Mouse (Mus musculus) testis, postnatal 14 days (tissue): ENCODE results near the gene Jag1.

Experiments used
- DNase-seq: peaks from one replicate; pipeline ENCODE4 v3.0.0; 2021; ENCODE audit warnings: low spot score

Jag1 gene

DNA sequence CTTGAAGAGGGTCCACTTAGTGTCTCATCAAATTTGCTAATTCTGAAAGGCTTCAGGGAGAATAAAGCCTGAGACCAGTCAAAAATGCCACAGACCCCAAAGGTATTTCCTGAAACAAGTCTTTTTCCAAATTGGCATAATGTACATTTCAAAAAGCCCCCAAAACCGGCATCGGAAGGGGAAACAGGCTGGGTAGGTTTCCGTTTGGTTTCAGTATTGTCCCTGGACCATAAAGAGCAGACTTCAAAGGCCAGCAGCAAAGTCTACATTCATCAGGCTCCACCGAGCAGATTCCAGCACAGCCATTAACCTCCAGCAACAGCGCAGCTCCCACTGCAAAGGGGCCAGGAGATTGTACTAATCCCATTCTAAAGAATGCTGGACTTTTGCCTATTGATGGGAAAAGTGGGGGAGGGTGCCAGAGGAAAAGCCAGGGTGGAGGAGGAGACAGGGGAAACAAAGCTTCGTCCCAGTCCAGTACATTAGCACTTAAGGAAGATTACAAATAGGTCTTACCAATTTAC lies 17.2 kb downstream of the Jag1 start:
- no peak for DNase-seq

DNA sequence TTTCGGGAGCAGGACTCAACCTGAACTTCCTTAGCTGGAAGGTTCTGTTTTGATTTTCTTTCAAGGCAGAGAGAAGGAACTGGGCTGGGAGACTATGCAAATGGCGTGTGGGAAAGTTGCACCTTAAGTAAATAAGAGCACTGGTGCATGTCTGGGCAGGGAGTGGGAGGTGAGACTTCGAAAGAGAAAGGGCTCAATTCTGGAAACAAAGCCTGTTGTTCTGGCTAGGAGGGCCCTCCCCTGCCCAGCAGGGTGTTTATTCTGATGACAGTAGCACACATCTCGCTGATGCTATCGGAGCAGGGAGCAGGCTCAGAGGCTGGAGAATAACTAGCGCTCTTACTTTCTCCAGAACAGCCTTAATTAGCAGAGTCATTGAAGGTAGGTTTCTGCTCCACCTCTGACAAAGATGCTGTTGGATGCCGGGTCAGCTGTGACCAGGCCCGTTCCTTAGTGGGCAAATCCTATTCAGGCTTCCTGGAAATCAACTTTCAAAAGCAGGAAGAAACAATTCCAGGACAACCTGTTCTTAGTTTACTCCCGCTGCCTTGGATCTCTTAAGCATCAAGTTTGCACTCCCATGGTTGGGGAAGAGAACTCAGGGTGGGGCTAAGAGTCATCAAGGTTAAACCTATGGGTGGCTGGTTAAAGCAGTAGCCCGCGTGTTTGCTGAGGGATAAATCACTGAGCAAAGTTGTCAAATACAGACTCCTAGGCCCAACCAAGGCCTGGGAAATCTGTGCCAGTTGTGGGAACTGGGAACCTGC lies 18.0 kb downstream of the Jag1 start:
- DNase-seq: no peak

DNA sequence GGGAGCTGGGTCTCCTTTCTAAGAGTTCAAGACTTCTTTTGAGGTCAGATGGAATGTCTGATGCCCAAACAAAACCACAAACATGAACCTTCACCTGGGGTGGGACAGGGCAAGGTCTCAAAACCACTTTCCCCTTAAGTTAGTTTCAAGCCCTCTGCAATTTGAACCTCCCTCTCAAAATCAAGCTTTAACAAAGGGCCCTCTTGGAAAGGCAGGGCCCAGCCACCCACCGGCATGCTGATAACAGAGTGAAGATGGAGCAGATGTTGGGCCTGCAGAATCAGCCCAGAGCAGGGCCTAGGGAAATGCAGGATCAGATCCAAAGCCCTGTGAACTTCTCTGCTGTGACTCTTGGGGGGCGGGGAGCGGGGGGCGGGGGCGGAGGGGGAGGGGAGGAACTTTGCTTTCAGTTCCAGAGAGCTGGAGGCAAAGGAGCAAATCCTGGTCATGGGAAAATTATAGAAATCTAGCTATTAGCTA lies 19.4 kb downstream of the Jag1 start:
- DNase-seq: no peak

DNA sequence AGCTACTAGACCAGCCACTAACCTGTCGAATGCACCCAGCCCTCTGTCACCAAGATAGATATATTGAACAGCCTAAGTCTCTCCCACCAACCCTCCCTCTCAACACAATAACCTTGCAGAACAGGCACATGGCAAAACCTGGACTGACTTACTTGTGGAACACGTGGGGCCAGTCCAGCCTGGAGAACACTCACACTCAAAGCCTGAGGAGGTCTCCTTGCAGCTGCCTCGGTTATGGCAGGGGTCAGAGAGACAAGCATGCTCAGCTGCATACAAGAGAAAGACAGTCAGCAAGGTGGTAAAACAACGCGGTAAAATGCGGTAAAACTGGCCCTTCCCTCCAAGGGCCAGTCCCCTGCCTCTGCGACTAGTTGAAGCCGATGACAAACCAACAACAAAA lies 22.1 kb downstream of the Jag1 start:
- DNase-seq: no peak

DNA sequence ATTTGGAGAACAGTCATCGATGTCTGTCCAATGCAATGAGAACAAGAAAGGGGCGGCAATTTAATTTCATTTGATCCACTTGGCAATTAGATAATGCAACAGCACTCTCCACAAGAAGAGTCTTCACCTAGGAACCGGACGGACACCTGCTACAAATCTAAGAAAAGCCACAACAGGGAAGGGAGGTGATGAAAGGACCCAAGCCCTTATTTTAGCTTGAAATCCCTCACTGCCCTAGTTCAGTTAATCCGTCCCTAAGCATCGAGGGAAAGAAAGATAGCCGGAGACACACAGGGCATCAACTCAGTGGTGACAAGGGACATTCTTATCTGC lies 23.2 kb downstream of the Jag1 start:
- no peak for DNase-seq

DNA sequence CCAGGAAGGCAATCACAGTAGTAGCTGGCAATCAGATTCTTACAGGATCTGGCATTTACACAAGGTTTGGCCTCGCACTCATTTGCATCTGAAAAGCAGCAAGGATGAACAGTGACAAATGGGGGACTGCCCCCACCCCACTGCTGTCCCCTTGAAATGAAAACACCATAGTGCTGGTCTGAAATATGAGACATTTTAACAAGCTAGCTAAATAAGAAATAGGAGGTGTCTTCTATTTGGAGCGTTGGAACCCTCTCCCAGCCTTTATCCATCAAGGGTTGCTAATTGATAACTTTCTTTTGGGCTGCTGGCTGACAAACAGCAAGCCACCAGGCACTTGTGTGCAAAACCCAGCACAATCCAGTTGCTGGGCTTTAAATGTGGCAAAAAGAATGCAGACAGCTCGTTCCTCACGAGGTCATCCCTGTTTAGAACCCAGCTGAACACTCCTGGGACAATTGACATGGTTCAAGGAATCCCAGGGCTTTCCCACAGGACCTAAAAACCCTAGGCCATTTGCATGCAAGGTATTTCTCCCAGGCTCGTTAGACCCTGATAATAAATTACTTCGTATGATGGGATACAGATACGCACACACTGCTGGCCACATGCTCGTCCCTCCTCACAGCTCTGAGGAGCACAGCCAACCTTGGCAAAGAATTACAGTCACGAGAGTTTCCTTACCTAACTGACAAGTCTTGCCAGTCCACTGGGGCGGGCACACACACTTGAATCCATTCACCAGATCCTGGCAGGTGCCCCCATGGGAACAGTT lies 23.7 kb downstream of the Jag1 start:
- no peak for DNase-seq

DNA sequence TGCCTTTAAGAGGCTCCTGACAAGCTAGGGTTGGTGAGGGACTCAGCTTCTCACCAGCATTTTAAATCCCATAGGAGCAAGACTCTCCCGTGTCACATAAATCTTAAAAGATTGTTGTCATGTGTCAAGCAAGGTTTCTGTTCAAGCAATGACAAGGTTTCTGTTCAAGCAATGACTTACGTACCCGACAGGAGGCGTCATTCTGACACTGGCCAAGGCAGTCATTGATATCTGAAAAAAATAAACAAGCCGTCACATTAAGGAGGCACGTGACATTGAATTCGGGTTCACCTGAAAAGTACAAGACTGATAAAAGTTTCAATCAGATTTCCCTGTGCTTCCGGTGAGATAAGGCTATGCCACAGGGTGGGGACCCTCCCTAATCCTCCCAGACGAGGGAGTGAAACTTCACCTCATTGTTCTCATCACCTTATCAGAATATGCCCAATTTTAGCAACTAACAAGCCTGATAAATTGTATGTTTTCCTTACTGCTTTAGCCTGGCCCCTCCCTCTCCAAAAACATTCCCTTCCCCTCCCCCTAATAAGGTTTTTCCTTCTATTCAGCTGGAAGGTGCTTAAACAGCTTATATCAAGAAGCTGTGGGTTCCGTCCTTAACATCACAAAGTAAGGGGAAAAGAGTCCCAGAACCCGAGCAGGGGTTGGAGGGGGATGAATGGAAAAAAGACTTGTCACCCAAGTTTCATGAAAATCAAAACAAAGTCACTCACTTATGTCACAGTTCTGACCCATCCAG lies 24.5 kb downstream of the Jag1 start:
- DNase-seq: no peak

DNA sequence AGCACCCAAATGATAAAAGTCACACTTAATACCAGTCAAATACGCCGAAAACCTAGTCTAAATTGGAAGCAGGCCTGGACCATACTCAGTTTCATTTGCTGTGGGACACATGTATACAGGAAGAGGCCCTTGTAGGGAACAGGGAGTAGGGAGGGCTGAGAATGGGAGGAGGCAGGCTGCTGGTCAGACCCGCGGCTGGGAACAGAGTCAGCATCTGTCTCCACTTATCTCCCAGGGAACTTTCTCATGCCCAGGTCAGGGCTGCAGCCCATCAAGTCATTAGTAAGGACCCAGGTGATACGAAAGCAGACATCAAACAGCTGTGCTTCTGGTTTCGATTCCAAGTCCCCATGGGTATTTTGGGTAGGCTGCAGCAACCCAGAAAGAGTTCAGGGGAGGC lies 28.7 kb downstream of the Jag1 start:
- DNase-seq: no peak

DNA sequence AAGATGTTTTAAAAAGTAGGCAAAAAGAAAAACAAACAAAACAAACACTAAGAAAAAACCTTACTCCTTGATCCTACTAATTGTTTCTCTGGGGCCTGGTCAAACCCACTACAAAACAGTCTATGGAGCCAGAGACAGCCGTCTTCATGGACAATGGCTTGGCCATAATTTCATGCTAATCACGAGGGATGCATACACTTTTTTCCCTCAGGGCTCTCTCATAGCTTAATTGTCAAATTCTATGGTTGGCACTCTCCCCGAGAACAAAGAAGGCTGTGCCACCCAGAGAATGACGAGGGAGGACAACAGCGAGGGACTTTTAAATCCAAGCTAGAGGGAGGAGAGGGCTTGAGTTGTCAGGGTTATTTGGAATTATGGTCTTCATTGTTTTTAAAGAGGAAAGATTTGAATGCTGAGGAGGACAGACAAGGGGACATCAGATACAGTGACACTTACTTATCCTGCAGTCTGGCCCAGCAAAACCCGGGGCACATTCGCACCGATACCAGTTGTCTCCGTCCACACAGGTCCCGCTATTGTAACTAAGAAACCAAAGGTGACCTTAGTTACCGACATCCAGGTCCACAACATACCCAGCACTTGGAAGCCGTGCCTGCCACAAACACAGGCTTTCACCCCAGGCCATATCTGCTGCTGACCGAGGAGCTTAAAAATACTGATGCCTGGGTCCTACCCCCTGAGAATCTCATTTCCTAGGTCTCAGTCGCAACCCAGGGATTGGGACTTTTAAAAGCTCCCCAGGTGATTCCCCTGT lies 29.6 kb downstream of the Jag1 start:
- no peak for DNase-seq

DNA sequence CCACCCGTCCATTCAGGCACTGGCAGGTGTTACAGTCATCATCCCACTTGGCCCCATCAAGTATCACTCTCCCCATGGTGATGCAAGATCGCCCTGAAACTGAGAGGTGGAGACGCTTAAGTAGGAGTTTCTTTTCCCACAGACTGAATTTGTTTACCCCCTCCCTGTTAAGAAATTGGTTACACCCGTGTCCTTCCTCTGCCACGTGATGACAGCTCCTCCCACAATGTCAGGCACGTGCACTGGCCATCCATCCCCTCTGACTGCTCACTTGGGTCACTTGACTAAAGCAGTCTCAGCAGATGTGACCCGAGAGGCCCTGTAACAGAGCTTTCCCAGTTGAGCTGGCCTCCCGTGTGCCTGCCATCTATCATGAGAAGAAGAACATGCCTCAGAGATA lies 31.2 kb downstream of the Jag1 start:
- DNase-seq: no peak

DNA sequence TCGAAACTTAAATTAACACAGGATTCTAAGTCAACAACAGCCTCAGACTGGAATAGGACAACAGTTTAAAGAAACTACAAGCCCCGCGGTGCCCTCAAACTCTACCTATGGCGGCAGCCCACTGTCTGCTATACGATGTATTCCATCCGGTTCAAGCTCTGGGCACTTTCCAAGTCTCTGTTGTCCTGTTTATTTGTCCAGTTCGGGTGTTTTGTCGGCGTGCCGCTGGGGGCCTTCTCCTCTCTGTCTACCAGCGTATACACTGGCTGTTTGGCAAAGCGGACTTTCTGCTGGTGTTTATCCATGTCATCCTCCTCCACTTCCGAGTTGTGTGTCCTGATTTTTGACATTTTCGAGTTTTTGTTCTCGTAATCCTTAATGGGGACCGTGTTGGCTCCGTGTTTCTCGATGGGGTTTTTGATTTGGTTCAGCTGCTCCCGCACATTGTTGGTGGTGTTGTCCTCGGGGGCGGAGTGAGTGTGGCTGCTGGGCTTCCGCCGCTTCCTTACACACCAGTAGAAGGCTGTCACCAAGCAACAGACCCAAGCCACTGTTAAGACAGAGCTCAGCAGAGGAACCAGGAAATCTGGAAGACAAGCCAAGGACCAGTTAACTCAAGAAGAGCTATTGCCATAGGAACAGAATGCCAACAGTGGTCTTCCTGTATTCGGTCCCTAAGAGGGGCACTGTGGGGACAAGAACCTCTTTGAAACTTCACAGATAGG lies 33.4 kb downstream of the Jag1 start:
- no peak for DNase-seq

DNA sequence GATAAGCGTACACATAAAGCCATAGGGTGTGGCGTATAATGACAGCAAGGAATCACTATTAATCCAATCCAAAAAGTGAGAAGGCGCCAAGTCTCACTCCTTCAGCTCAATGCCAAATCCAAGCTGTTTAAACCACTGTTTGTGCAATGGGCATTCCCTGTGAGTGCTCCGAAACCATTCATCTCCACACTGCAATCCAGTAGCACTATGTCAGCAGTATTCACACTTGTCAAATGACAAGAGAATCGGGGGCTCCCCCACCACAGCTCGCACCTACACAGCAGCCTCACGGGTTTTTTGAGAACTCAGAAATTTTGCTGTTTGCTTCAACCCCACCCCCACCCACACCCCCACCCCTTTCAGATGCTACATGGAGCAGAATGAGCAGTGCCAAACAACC lies 35.4 kb downstream of the Jag1 start:
- DNase-seq: no peak

DNA sequence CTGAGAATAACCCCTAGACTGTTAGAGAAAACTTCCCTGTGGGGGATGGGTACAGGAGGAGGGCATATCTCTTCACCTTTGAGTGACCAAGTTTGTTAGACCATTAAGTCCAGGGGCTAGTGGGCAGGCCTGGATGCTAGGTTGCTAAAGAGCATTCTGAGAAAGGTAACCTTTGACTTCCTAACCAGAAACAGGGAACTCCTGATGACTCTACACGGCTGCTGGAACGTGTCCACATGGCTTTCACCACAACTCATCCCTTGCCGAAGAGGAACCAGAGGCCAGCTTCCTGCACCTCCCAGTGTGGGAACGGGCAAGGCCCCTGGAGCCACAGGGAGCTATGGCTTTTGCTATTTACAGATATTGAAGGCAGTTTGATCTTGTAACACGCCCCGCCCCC lies 36.0 kb downstream of the Jag1 start:
- no peak for DNase-seq

DNA sequence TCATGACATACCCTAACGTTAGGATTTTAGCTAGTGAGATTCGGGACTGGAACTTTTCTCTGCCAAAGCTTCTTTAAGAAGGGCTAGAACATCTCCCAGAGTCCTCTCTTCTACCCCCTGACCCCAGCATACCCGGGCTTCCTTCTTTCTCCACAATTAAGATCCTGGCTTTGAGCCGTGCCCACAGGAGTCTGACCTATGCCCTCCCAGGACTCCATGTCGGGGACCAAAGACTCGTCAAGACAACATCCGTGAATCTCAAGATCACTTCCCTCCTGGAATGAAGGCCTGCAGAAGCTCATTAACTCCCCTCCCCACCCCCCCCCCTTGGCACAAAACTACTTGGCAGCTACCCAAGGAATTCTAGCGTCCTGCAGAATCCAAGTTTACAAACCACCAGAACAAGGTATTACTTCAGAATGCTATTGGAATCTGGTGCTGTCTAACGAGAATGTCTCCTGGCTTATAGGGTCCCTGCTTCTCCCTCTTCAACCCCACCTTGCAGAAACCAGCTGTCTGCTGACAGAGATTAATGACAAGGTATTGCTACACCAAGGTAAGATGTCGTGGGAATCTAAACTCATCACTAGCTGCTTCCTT lies 36.6 kb downstream of the Jag1 start:
- DNase-seq: no peak

DNA sequence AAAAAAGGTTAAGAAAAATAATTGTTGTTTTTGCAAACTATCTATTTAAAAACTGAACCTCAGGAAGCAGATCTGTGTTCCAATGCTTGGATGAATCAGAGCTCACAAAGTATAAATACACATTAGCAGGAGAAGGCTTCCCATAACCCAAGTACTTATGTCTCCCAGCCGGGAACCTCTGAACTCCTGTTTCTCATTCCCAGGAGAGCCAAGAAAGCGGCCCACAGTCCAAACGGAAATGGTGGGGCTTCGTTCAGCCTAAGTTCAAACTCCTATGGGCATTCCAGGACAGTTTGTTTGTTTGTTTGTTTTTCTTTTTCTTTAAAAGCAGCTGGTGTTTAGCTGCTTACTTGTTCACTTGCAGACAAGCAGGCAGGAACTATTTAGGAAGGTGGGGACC lies 37.7 kb downstream of the Jag1 start:
- DNase-seq: no peak

DNA sequence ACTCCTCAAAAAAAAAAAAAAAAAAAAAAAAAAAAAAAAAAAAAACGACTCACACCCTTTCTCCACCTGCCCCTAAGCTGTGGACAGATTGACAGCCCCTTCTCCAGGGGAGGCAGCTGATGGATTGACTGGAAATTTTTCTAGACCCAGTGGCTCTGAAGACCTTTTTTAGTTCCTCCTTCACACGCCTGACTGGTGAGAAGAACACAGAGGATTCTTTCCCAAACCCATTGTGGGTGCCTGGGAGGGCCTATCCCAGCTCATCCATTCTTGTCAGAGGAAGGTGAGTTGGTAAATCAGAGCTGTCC lies 42.2 kb downstream of the Jag1 start:
- DNase-seq: no peak

DNA sequence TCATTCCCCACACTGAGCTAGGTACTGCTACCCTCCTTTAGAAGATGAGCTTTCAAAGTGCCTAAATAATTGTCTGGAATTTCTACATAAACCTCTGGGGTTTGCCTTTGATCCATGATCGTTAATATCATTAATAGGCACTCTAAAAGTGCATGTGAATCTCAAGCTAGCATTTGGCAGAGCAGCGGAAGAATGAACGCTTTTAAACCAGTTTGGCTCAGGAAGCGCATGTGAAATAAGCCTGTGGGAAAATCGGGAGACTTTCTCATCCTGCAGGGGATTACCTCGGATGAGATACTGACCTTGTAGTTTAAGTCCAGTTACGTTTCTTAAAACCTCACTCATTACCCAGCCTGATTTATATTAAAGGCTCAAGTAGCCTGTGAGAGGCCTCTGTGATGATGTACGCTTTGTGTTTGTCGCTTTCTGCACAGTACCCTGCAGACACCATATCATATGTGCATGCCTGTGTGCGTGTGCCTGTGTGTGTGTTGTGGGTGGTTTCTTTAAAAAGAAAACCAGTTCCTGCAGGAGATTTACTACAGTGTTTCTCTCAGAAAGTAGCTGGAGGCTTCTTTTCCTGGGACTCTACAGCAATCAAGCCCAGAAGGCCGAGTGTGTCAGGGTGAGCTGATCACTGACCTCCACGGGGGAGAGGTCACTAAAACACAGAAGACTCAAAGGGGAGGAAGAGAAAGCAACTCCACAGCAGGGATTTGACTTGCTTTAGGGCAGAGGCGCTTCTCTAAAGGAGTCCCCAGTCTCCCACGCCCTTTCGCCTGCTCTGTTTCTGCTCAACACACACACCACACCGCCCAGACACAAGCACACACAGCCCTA lies 42.8 kb downstream of the Jag1 start:
- no peak for DNase-seq

DNA sequence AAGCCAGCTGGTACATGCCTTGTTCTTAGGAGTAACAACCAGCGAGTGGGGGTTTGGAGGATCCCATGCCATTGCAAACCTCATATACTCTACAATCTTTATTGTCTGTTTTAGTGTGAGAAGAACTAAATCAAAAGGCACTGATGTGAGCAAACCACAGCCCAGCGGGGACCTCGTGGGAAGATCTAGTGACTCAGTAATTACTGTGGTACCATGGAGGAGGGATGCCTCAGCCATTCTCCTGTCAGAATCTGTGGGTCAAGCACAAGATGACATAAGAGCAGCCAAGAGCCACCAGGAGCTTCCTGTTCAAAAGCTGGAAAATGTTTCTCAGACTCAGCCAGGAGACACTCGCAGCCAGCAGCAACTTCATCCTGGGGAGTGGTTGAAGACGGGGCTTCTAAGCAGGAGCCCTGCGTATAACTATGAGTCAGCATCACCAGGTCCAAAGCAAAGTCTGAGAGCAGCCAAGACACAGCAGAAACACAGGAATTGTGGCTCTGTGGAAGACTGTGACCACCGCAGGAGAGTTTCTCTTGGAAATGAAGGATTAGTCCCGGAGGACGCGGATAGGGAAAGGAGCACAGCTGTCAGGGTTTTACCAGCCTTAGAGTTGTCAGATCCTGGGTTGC lies 48.8 kb downstream of the Jag1 start:
- no peak for DNase-seq

DNA sequence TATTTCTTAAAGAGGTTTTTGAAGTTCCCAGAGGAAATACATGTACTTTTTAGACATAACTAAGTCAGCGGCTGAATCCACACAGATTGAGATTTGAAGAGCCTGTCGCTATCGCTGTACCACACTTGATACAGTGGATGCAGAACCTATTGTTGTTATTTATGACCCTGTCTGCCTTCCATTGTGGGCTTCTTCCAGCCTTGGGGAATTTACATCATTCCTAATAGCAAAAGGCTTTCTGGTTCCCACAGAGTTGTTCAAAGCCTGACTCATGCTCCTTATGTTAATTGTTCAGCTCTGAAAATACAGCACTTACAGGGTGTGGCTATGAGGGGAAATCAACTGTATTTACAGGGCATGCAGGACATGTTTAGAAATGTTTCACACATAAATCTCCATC lies 51.9 kb downstream of the Jag1 start:
- no peak for DNase-seq

DNA sequence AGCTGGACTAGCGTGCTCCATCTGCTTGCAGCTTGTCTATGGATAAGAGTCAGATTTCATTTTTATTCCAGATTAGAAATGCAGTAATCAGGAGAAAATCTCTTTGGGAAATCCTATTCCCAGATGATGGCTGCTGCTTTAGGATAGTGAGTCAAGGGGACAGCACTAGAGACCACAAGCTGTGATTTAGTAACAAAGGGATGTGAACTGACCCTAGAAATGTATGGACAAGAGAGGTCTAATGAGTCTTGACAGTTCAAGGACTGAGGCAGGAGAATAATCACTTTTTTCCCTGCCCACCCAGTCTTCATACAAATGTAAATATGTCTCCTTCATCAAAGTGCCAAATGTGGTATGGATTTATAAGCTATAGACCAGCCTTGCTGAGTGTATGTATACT lies 52.6 kb downstream of the Jag1 start:
- no peak for DNase-seq
